Mouse (Mus musculus) bone marrow macrophage, adult 2 months (primary cell): ENCODE data around the gene Batf2.

Experiments used
- CTCF ChIP-seq: IDR thresholded peaks from 2 replicates; pipeline ENCODE4 v1.5.1; 2012; ENCODE audit warnings: low read depth, mild to moderate bottlenecking, low read length, moderate library complexity
- POLR2A ChIP-seq: IDR thresholded peaks from 2 replicates; pipeline ENCODE4 v1.6.1; 2012; ENCODE audit warnings: mild to moderate bottlenecking, low read depth, low read length, borderline replicate concordance

DNA sequence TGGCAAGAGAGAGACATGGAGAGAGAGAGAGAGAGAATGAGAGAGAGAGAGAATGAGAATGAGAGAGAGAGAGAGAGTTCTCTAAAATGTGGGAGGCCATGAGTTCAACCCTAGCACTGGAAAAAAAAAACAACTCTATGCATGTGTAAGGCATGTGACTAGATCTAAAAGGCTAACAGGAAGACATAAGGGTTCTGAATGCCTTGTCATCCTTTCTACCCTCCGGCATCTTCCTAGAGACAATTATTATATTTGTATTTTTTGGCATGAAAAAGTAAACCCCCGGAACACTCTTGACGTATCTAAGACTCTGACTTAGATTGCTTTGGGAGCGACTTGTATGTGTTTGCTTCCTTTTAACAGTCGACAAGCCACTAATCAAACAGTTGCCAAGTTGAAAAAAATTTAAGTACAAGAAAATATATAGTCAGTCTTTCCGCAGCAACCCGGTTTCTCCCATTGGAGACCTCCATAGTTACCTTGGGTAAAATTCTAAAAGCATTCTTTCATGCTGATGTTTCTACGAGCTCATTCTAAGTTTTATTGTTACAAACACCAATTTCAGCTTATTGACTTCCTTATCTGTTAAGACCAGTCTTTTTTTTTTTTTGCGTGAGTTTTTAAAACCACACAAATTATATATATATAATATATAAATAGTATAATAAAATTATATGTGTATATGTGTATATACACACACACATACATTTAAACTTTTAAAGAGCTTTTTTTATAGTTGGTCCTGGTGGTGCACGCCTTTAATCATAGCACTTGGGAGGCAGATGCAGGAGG is 13.8 kb upstream of the Batf2 start:
- TF ChIP-seq POLR2A = no peak
- no peak for TF ChIP-seq CTCF
